Mouse (Mus musculus) ES-Bruce4 (cell line): Measurements from ENCODE around the gene Cd80.

Experiments used
- CTCF ChIP-seq: IDR thresholded peaks from one replicate; pipeline ENCODE4 v1.8.1; 2011; ENCODE audit warnings: low read depth, low read length
- EP300 ChIP-seq: IDR thresholded peaks from 2 replicates; pipeline ENCODE4 v1.6.1; 2011; ENCODE audit warnings: low read depth, low read length; ENCODE audit not compliant: insufficient read depth
- POLR2A ChIP-seq: IDR thresholded peaks from one replicate; pipeline ENCODE4 v1.8.1; 2011; ENCODE audit warnings: low read length; ENCODE audit not compliant: insufficient read depth

DNA sequence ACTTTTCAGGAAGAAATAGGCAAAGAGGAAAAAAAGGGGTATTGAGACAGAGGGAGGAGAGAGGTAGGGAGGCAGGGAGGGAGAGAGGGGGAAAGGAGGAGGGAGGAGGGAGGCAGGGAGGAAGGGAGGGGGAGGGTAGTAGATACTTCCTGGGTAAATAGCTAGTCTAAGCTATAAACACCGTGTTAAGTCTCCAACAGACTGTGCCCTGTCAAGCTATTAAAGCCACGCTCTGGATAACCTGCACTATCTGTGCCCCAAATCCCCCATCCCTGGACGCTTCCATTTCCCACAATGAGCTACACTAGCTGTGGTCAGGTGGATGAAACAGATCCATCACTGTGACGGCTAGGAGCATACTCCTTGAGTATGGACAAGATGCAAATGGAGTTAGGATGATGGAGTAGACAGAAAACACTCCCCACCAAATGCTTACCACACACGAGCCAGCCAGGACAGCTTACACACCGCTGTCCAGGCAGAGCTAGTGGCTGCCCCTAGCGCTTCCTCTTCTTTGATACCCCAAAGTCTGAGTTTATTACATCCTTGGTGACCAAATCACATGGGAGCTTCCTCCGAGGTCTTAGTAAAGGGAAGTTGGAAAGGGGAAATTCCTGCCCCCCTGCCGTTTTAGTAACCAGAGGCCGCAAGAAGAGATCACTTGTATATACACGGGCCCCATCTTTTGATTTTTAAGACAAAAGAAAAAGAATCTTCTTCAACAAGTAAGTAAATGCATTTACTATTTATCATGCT is 1.6 kb downstream of the Cd80 start:
- TF ChIP-seq CTCF (no peak), EP300 (no peak), POLR2A (no peak)
